In genomic region chr6:38970759-38971158, GRCm38 (mm10) we compare ENCODE assay signal across 31 mouse cellular contexts.
DNase-seq lines count a peak whose midpoint lies in the region; ATAC-seq and TF ChIP-seq lines count a peak whose summit lies in the region.
"Had no signal": no experiment of that assay in that cellular context is flagged by ENCODE, and none has a peak within 500 bp of the region (broad histone marks: within the 10 kb centered on the region; RNA-seq: fewer than 3 reads in every experiment).

No protein-coding gene starts in this region.

- no peaks in the 10 kb centered on the region for H3K27me3 ChIP-seq in hindbrain, embryonic 15.5 days
- H3K27me3 ChIP-seq in hindbrain, postnatal 0 days (ENCODE audit: insufficient read depth, low read length), result no peaks in the 10 kb centered on the region
- H3K27me3 ChIP-seq in neural tube, embryonic 12.5 days (replicated peaks), result no peaks in the 10 kb centered on the region
- H3K27me3 ChIP-seq in neural tube, embryonic 13.5 days, result no peaks in the 10 kb centered on the region
- H3K27me3 ChIP-seq: embryonic facial prominence, embryonic 12.5 days; heart, embryonic 15.5 days; midbrain, embryonic 12.5 days had no signal

- WGBS in hindbrain, embryonic 15.5 days, result 60% methylated on average over 6 of the region's 6 CpGs
- WGBS in hindbrain, postnatal 0 days, result 72% methylated on average over 6 of the region's 6 CpGs
- WGBS in neural tube, embryonic 12.5 days, result 71% methylated on average over 6 of the region's 6 CpGs
- WGBS in neural tube, embryonic 13.5 days, result 64% methylated on average over 6 of the region's 6 CpGs

- H3K9me3 ChIP-seq in hindbrain, embryonic 15.5 days, result no peaks in the 10 kb centered on the region
- no peaks in the 10 kb centered on the region for H3K9me3 ChIP-seq in hindbrain, postnatal 0 days (ENCODE audit: low read length)
- H3K9me3 ChIP-seq in neural tube, embryonic 12.5 days, result no peaks in the 10 kb centered on the region
- no peaks in the 10 kb centered on the region for H3K9me3 ChIP-seq in neural tube, embryonic 13.5 days
- H3K9me3 ChIP-seq: embryonic facial prominence, embryonic 12.5 days; heart, embryonic 10.5 days; heart, embryonic 15.5 days; midbrain, embryonic 12.5 days had no signal

- no peak for ATAC-seq in hindbrain, embryonic 15.5 days (ENCODE audit: low FRiP score, low read depth)
- ATAC-seq in hindbrain, postnatal 0 days, result no peak
- ATAC-seq in neural tube, embryonic 12.5 days (ENCODE audit: low FRiP score, low read depth), result peak; percentile 57
- peak; percentile 58 for ATAC-seq in neural tube, embryonic 13.5 days (ENCODE audit: low read depth)
- ATAC-seq: CD4-positive, CD25-positive, alpha-beta regulatory T cell, adult 4 months; forebrain, embryonic 14.5 days; inflammation-experienced regulatory T-cells, adult 6 months had no signal

- DNase-seq in hindbrain, postnatal 0 days (ENCODE audit: low spot score), result no peak
- DNase-seq in neural tube, embryonic 10.5 days (ENCODE audit: extremely low spot score, low spot score), result no peak
- no peak for DNase-seq in left cerebral cortex, adult 9 months (ENCODE audit: low spot score in 2 of 2)
- DNase-seq in ovary, adult 18-20 months (ENCODE audit: low spot score), result no peak
- DNase-seq: adrenal gland, postnatal 25 days; cerebellum, adult 11-12 months; cerebellum, adult 9-11 months; embryo, embryonic 11 days; gastrocnemius, postnatal 25 days; heart, adult 11 months; heart, postnatal 36 days; kidney, adult 11 months; kidney, postnatal 14 days; layer of hippocampus, adult 9-11 months; lung, embryonic 14.5 days; lung, postnatal 14 days; right cerebral cortex, postnatal 4 days; thymus, adult 2 months; thymus, postnatal 36 days had no signal

- H3K27ac ChIP-seq in hindbrain, embryonic 15.5 days (replicated peaks), result peak overlapping the region; percentile 53
- no peak overlapping the region for H3K27ac ChIP-seq in hindbrain, postnatal 0 days
- H3K27ac ChIP-seq in neural tube, embryonic 12.5 days, result peak overlapping the region; percentile 42; the same call in 1 of the 2 replicates
- peak overlapping the region; percentile 90 for H3K27ac ChIP-seq in neural tube, embryonic 13.5 days (replicated peaks)
- H3K27ac ChIP-seq: embryonic facial prominence, embryonic 12.5 days; heart, embryonic 10.5 days; heart, embryonic 15.5 days; midbrain, embryonic 12.5 days; stomach, postnatal 0 days had no signal

- no peak for TF ChIP-seq CTCF in hindbrain, postnatal 0 days (IDR thresholded peaks at IDR 0.05; ENCODE audit: low read depth)

- no peaks in the 10 kb centered on the region for H3K36me3 ChIP-seq in hindbrain, embryonic 15.5 days
- no peaks in the 10 kb centered on the region for H3K36me3 ChIP-seq in hindbrain, postnatal 0 days (ENCODE audit: insufficient read depth, low read length)
- no peaks in the 10 kb centered on the region for H3K36me3 ChIP-seq in neural tube, embryonic 12.5 days
- no peaks in the 10 kb centered on the region for H3K36me3 ChIP-seq in neural tube, embryonic 13.5 days
- H3K36me3 ChIP-seq: embryonic facial prominence, embryonic 12.5 days; heart, embryonic 10.5 days; heart, embryonic 15.5 days; midbrain, embryonic 12.5 days had no signal

- H3K4me1 ChIP-seq in hindbrain, embryonic 15.5 days (replicated peaks), result peaks cover 8% of the 10 kb centered on the region
- no peaks in the 10 kb centered on the region for H3K4me1 ChIP-seq in hindbrain, postnatal 0 days (ENCODE audit: insufficient read depth, low read length)
- H3K4me1 ChIP-seq in neural tube, embryonic 12.5 days, result 0 out of 2 replicates have a peak, but pooled peaks cover 6% of the 10 kb centered on the region
- peaks cover 15% of the 10 kb centered on the region for H3K4me1 ChIP-seq in neural tube, embryonic 13.5 days (replicated peaks)
- H3K4me1 ChIP-seq: embryonic facial prominence, embryonic 12.5 days; heart, embryonic 15.5 days; midbrain, embryonic 12.5 days had no signal

- H3K4me3 ChIP-seq in hindbrain, embryonic 15.5 days, result no peak overlapping the region
- no peak overlapping the region for H3K4me3 ChIP-seq in hindbrain, postnatal 0 days (ENCODE audit: low read length)
- H3K4me3 ChIP-seq in neural tube, embryonic 12.5 days, result no peak overlapping the region
- no peak overlapping the region for H3K4me3 ChIP-seq in neural tube, embryonic 13.5 days
- H3K4me3 ChIP-seq: embryonic facial prominence, embryonic 12.5 days; heart, embryonic 10.5 days; heart, embryonic 15.5 days; midbrain, embryonic 12.5 days; myocyte had no signal

- H3K4me2 ChIP-seq in hindbrain, embryonic 15.5 days, result no peak overlapping the region
- no peak overlapping the region for H3K4me2 ChIP-seq in hindbrain, postnatal 0 days (ENCODE audit: low read depth, low read length)
- no peak overlapping the region for H3K4me2 ChIP-seq in neural tube, embryonic 12.5 days (replicated peaks)
- H3K4me2 ChIP-seq in neural tube, embryonic 13.5 days, result no peak overlapping the region
- H3K4me2 ChIP-seq: embryonic facial prominence, embryonic 12.5 days; heart, embryonic 15.5 days; lung, embryonic 14.5 days; midbrain, embryonic 12.5 days had no signal

- no peak overlapping the region for H3K9ac ChIP-seq in hindbrain, embryonic 15.5 days
- H3K9ac ChIP-seq in hindbrain, postnatal 0 days (replicated peaks; ENCODE audit: low read length), result no peak overlapping the region
- H3K9ac ChIP-seq in neural tube, embryonic 12.5 days, result no peak overlapping the region
- no peak overlapping the region for H3K9ac ChIP-seq in neural tube, embryonic 13.5 days
- H3K9ac ChIP-seq: embryonic facial prominence, embryonic 12.5 days; heart, embryonic 15.5 days; lung, embryonic 14.5 days; midbrain, embryonic 12.5 days had no signal

Comparison
In these comparisons a context has a peak if more than half of its experiments do, and no peak if none do; other contexts are left out.
1. ATAC-seq: peak in neural tube, embryonic 12.5 days (single experiment) and neural tube, embryonic 13.5 days (single experiment); none in hindbrain, embryonic 15.5 days (single experiment) and hindbrain, postnatal 0 days (single experiment).